Mouse (Mus musculus): ENCODE data around the gene Mrpl1. TPM values are rescaled to one million over a fixed set of nuclear protein-coding genes. Genes with fewer than 3 reads are reported as not detected.

Gene Mrpl1
- polyA plus RNA-seq, 1 experiment: 9.0 TPM

DNA sequence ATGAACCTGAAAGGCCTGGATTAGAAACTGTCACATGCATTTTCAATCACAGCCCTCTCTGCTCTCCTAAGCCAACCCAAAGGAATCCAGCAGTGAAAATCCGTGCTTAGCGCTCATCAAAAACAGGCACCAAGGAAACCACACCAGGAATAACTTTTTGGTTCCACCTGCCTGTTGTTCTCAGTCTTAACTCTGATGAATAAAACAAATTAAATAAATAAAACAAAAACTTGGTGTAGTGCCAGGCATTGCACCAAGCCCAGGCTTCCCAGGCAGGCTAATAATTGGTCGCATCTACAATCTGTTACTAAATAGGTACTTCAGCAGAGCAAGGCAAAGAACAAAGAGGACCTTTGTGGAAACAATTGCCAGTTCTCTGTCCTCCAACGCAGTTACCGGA, 99.4 kb downstream of the Mrpl1 start:
- TF ChIP-seq CTCF (IDR thresholded peaks at IDR 0.05; ENCODE audit: control insufficient read depth, insufficient read depth, insufficient replicate concordance, low read depth, low read length): no peak
- no peak for TF ChIP-seq POLR2A (IDR thresholded peaks at IDR 0.05; ENCODE audit: control insufficient read depth, low read depth, low read length)
- Histone ChIP-seq H3K27ac (ENCODE audit: control insufficient read depth, insufficient read depth, low read depth, low read length) (no peak overlapping the region), H3K4me3 (ENCODE audit: control insufficient read depth, low read depth, low read length) (no peak overlapping the region), H3K36me3 (ENCODE audit: control insufficient read depth, insufficient read depth, low read length) (no peaks in the 10 kb centered on the region), H3K27me3 (ENCODE audit: control insufficient read depth, insufficient read depth, low read length) (no peaks in the 10 kb centered on the region), H3K4me1 (ENCODE audit: control insufficient read depth, insufficient read depth, low read length) (peaks cover 2% of the 10 kb centered on the region; the same call in 1 of the 2 replicates)

DNA sequence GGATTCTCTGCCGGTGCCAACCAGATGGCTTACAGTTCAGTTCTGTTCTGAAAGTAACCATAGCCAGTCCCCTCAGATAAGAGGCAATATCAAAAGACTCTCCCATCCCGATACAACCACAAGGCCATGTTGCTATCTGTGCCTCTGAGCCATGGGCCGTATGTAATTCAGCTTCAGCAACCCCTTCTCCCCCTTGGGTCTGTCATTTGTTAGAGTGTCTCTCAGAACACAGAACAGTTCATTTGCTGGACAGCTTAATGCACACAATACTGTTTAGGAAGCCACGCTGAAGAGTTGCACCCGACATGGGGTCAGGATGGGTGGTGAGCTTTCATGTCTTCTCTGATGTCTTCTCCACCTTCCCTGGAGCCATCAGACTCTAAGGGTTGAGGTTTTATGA, 100.3 kb downstream of the Mrpl1 start:
- no peak for TF ChIP-seq CTCF (IDR thresholded peaks at IDR 0.05; ENCODE audit: control insufficient read depth, insufficient read depth, insufficient replicate concordance, low read depth, low read length)
- TF ChIP-seq POLR2A (IDR thresholded peaks at IDR 0.05; ENCODE audit: control insufficient read depth, low read depth, low read length): no peak
- Histone ChIP-seq H3K4me3 (ENCODE audit: control insufficient read depth, low read depth, low read length) (no peak overlapping the region), H3K27me3 (ENCODE audit: control insufficient read depth, insufficient read depth, low read length) (no peaks in the 10 kb centered on the region), H3K27ac (ENCODE audit: control insufficient read depth, insufficient read depth, low read depth, low read length) (no peak overlapping the region), H3K36me3 (ENCODE audit: control insufficient read depth, insufficient read depth, low read length) (no peaks in the 10 kb centered on the region), H3K4me1 (ENCODE audit: control insufficient read depth, insufficient read depth, low read length) (peaks cover 2% of the 10 kb centered on the region; the same call in 1 of the 2 replicates)

DNA sequence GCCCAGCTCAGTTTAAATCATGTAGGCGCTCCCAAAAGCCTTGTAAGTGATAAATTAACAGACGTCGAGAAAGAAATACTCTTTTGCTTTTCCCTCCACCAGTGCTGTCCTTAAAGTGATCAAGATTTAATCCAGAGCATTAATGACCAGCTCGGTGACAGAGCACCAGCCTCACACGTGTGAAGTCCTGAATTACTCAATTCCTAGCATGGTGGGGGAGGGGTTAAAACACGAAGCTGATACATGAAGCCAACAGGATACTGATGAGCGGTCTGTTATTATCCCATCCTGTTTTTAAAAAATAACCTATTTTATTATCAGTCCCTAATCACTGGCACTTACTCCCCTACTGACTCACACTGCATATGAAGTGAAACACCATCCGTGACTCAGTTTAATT, 102.4 kb downstream of the Mrpl1 start:
- H3K4me3 ChIP-seq (ENCODE audit: control insufficient read depth, low read depth, low read length): no peak overlapping the region
- TF ChIP-seq POLR2A (IDR thresholded peaks at IDR 0.05; ENCODE audit: control insufficient read depth, low read depth, low read length) (no peak), CTCF (IDR thresholded peaks at IDR 0.05; ENCODE audit: control insufficient read depth, insufficient read depth, insufficient replicate concordance, low read depth, low read length) (no peak)
- H3K36me3 ChIP-seq (ENCODE audit: control insufficient read depth, insufficient read depth, low read length): no peaks in the 10 kb centered on the region
- peaks cover 2% of the 10 kb centered on the region; the same call in 1 of the 2 replicates for H3K4me1 ChIP-seq (ENCODE audit: control insufficient read depth, insufficient read depth, low read length)
- H3K27ac ChIP-seq (ENCODE audit: control insufficient read depth, insufficient read depth, low read depth, low read length): no peak overlapping the region
- H3K27me3 ChIP-seq (ENCODE audit: control insufficient read depth, insufficient read depth, low read length): no peaks in the 10 kb centered on the region

Other genes with a start within 250 kb of the Mrpl1 start
- gene Cnot6l, start 45.3 kb upstream of the Mrpl1 start, polyA plus RNA-seq (2012; rRNA removed): 3.5 and 4.7 TPM in 2 replicates
- gene Fras1, start 164.5 kb downstream of the Mrpl1 start, polyA plus RNA-seq (2012; rRNA removed): 0.22 and 0.29 TPM in 2 replicates